Mouse (Mus musculus): ENCODE measurements around the gene Ppp1r14c.

Gene Ppp1r14c

DNA sequence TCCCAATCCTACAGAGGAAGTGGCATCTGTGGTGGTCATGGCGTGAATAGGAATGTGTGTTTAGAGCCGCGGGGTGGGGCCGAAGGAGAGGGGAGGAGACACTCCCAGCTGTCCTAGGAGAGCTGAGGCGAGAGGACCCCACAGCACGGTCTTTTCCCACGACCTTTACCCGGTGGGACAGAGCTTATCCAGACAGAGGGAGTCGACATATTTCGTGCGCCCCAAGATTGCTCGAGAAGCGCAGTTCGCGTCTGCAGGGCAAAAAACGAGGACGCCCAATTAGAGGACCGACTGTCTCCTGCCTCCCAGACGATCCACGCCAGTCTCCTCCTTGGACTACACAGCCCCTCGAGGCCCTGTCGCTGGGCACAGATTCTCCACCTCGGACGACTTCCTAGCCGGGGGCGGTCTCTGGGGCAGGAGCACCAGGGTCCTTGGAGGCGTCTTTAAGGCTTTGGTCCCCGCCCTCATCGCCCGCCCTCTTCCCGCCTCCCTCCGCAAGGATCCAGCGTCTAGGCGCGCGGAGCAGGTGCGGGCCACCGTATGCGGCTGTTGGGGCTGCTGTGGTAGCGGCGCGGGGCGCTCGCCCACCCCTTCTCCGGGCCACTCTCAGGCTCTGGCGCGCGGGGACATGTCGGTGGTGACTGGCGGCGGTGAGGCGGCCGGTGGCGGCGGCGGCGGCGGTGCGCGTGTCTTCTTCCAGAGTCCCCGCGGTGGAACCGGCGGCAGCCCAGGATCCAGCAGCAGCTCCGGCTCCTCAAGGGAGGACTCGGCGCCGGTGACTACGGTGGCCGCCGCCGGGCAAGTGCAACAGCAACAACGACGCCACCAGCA is at the start of gene Ppp1r14c:
Ppp1r14c (plus strand) TSS at position 22 of the 834 bp plus-strand sequence.
- peak; percentile 54 to 74 for DNase-seq

- DNase-seq: no peak
Measured at GRCm38 (mm10) chr10:3321406-3321805, 44.5 kb upstream of the Ppp1r14c start.

- DNase-seq: peak in 1 of 2 experiments; percentile 29
Measured at GRCm38 (mm10) chr10:3325447-3325846, 40.4 kb upstream of the Ppp1r14c start.

DNA sequence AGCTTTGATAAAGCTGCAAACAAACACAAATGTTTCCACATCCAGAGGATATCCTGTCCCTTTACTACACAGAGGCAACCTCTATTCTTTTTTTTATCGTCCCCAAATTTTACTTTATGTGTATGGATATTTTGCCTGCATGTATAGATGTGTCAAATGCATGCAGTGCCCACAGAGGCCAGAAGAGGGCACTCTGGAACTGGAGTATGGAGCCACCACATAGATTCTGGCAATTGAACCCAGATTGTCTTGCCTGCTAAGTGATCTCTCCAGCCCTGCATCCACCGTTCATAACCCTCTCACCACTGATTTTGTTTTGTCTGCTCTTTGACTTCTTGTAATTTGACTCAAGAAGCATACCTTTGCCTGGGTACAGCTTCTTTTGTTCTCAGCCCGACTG is 33.0 kb upstream of the Ppp1r14c start:
- peak; percentile 56 to 75 for DNase-seq

DNA sequence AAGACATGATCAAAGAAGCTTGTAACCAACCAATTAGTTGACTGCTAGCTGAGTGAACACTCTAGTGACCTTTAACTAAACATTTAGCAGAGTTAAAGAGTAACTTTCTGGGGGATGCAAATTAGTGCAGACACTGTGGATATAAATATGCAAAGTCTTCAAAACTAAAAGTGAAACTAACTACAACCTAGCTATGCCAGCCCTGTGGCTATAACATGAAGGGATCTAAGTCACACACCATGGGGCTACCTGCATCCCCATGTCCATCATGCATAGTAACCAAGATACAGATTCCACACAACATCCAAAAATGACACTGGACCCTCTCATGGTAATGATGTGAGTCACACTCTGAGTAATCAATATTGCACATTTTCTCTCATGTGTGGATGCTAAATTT is 31.3 kb upstream of the Ppp1r14c start:
- no peak for DNase-seq

DNA sequence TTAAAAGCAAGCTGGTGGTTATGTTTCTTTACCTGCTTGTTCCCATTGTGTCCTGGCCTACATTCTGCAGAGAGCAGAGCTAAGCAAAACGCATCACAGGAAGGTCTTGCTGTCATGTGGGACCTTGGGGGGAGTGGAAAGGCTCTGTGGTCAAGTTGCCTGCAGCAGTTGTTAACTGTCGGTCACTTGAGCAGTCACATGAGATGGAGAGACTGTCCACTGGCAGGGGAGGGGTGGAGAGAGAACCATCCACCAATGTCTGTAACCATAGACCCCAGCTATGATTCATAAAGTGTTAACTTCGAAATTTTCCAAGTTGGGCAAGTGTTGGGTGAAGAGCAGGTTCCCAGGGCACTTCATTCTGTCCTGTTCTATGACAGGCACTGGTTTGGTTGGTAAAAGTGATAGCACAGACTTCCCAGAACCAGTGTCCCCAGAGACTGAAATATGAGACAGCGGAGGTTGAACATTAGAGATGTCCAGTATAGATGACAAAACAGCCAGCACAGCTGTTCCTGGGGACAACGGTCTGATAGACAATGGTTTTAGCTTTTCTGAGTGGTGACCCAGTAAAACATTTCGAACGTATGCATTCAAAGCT is 29.0 kb upstream of the Ppp1r14c start:
- DNase-seq: no peak

GRCm38 (mm10) chr10:3337330-3337901 is 28.4 kb upstream of the Ppp1r14c start:
- DNase-seq: peak; percentile 21 to 25

DNA sequence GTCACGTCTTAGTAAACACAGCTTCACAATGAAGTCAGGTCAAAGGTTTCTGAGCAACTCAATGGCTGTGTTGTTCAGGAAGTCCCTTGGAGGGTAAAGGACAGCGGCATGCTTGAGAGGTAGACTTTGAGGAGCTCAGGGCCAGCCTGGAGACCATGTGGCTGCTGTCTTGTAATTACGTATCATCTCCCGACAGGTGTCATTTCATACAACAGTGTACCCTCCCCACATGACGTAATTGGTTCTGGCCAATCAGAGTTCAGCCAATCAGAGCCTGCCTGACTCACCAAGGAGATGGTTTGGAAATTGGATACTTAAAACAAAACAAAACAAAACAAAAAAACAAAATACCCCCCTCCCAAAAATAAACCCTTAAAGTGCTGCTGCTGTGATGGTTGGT is 20.2 kb upstream of the Ppp1r14c start:
- DNase-seq: no peak

GRCm38 (mm10) chr10:3359531-3359930 is 6.3 kb upstream of the Ppp1r14c start:
- no peak for DNase-seq

- no peak for DNase-seq
Measured at GRCm38 (mm10) chr10:3365671-3366035, 204 bp upstream of the Ppp1r14c start.

GRCm38 (mm10) chr10:3366870-3367431 is 1.1 kb downstream of the Ppp1r14c start:
- peak; percentile 29 to 36 for DNase-seq

- peak in 1 of 2 experiments; percentile 24 for DNase-seq
Measured at GRCm38 (mm10) chr10:3367440-3367839, 1.6 kb downstream of the Ppp1r14c start.

- DNase-seq: no peak
Measured at GRCm38 (mm10) chr10:3383176-3383575, 17.3 kb downstream of the Ppp1r14c start.

- DNase-seq: no peak
Measured at GRCm38 (mm10) chr10:3392251-3392650, 26.4 kb downstream of the Ppp1r14c start.

DNA sequence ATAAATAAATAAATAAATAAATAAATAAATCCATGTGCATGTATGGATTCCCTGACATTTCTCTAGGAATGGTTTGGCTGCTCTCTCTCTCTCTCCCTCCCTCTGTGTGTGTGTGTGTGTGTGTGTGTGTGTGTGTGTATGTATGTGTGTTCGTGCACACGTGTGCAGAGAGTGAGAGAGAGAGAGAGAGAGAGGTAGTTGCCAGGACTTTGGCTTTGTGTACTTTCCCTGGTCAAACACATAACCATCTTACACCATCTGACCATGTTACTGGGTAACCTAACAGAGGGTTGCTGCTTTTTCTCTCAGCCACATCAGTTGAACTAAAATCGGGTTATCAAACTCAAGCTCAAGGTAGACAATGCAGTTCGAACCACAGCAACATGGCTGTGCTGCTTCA is 27.7 kb downstream of the Ppp1r14c start:
- no peak for DNase-seq

GRCm38 (mm10) chr10:3394193-3394592 is 28.3 kb downstream of the Ppp1r14c start:
- peak; percentile 23 to 63 for DNase-seq

DNA sequence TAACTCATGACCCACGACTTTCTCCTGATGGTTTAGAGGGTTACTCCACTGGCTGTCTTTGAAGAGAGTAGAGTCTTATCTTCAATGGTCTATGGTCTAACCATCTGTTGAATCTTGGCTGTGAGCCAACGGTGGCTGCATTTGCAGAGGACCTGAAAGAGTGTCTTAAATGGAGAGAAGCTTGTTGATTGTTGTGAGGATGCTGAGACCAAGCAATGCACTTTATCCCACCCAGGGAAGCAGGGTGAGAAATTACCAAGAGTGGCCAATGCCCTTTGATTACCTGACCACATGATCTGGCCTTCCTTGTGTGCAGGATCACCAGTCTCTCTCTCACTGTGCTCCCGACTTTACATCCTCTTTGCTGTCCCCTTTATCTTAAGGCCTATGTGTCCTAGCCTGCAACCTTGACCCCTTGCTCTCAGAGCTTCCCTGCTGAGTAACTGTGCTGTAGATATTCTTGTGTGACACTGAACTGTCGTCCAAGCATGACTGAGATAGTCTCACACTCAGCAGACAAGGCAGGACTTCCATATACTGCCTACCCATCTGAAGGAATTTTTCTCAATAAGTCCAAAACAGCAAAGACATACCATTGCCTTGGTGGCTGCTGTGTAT is 28.9 kb downstream of the Ppp1r14c start:
- DNase-seq: peak; percentile 19 to 31

DNA sequence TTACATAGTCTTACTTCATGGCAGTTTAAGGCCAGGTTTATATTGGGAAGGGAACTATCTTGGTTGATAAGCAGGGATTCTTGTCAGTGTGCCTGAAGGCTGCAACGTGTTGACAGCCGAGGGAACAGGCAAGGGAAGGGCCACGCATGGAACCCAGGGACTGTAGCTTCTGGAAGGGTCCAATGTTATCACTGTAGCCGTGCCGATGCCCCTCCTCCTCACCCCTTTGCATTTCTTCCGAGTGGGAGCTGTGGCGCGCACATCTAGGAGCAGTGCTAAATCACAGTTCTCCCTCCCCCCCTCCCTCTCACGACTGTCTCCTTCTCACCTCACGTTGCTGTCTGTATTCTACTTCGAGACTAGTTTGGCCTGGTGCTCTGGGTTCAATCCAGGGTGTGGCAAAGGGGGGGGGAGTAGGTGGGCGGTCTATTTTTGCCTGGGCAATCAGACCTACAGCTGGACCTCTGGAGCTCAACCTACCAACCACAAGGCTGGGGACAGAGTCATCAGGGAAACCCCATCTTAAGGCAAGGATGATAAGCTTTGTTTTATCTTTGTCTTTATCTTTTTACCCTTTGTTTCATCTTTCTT is 29.6 kb downstream of the Ppp1r14c start:
- no peak for DNase-seq

GRCm38 (mm10) chr10:3396008-3396795 is 30.3 kb downstream of the Ppp1r14c start:
- no peak for DNase-seq

- no peak for DNase-seq
Measured at GRCm38 (mm10) chr10:3397406-3397805, 31.5 kb downstream of the Ppp1r14c start.

- DNase-seq: no peak
Measured at GRCm38 (mm10) chr10:3398051-3398450, 32.2 kb downstream of the Ppp1r14c start.

DNA sequence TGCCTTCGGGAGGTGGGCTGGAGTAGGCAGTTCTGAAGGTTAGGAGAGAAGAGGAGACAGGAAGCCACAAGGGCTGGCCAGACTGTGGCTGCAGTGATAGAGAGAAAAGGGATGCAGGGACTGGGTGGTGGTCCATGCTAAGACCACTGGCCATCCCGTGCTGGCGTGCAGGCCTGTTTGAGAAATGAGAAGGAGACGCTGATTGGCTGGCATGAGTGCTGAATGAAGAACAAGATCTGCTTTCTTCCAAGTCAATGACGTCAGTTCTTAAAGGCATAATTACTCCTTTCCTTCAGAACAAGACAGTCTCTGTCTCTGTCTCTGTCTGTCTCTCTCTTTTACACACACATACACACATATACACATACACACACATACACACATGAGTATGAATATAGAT is 36.4 kb downstream of the Ppp1r14c start:
- no peak for DNase-seq
